Mouse (Mus musculus) megakaryocyte-erythroid progenitor cell, adult 5-6 weeks (primary cell): ENCODE measurements around the gene Apoh. TPM values are rescaled to one million over a fixed set of nuclear protein-coding genes. Genes with fewer than 3 reads are reported as not detected.

ENCODE experiments used
- ATAC-seq: replicated peaks from 2 replicates; pipeline ENCODE4 v1.8.0; 2016; ENCODE audit warnings: mild to moderate bottlenecking, inconsistent platforms; ENCODE audit not compliant: severe bottlenecking, poor library complexity, low FRiP score, low TSS enrichment
- total RNA-seq, 2 experiments: library from RNA; stranded (forward) in 1 of 2; stranded (reverse) in 1 of 2; fragments of 200-1000, 215-1000 nt in 1 of 2; fragments of >200 nt in 1 of 2; fragmentation: Nextera tagmentation in 1 of 2; gene quantifications; 2 replicates each; pipeline ENCODE4 v1.2.3; 2014 to 2017

Apoh gene
- total RNA-seq (2014; fragmentation: Nextera tagmentation) (not detected in 2 replicates), total RNA-seq (2017) (not detected in 2 replicates)

- ATAC-seq: peak; percentile 25
Observed at GRCm38 (mm10) chr11:108342781-108343768, at the start of gene Apoh. TSS of gene Apoh (plus strand) at chr11:108343354.

- peak; percentile 91 for ATAC-seq
Observed at GRCm38 (mm10) chr11:108293843-108294242, 49.3 kb upstream of the Apoh start.

- ATAC-seq: peak; percentile 56
Observed at GRCm38 (mm10) chr11:108294305-108294813, 48.8 kb upstream of the Apoh start.

- ATAC-seq: peak; percentile 74
Observed at GRCm38 (mm10) chr11:108295373-108295772, 47.8 kb upstream of the Apoh start.

- no peak for ATAC-seq
Observed at GRCm38 (mm10) chr11:108297956-108298355, 45.2 kb upstream of the Apoh start.

- no peak for ATAC-seq
Observed at GRCm38 (mm10) chr11:108299913-108300312, 43.2 kb upstream of the Apoh start.

GRCm38 (mm10) chr11:108300443-108300842 is 42.7 kb upstream of the Apoh start:
- ATAC-seq: no peak

- ATAC-seq: no peak
Observed at GRCm38 (mm10) chr11:108301036-108301435, 42.1 kb upstream of the Apoh start.

- ATAC-seq: no peak
Observed at GRCm38 (mm10) chr11:108301796-108302490, 41.2 kb upstream of the Apoh start.

GRCm38 (mm10) chr11:108303787-108304186 is 39.4 kb upstream of the Apoh start:
- no peak for ATAC-seq

- no peak for ATAC-seq
Observed at GRCm38 (mm10) chr11:108307258-108307657, 35.9 kb upstream of the Apoh start.

GRCm38 (mm10) chr11:108308253-108308652 is 34.9 kb upstream of the Apoh start:
- no peak for ATAC-seq

GRCm38 (mm10) chr11:108309791-108310190 is 33.4 kb upstream of the Apoh start:
- ATAC-seq: no peak

- no peak for ATAC-seq
Observed at GRCm38 (mm10) chr11:108311912-108312311, 31.2 kb upstream of the Apoh start.

GRCm38 (mm10) chr11:108312516-108312915 is 30.6 kb upstream of the Apoh start:
- no peak for ATAC-seq

GRCm38 (mm10) chr11:108315736-108316135 is 27.4 kb upstream of the Apoh start:
- no peak for ATAC-seq

GRCm38 (mm10) chr11:108317878-108318277 is 25.3 kb upstream of the Apoh start:
- ATAC-seq: no peak

GRCm38 (mm10) chr11:108319162-108319561 is 24.0 kb upstream of the Apoh start:
- peak; percentile 50 for ATAC-seq

- ATAC-seq: no peak
Observed at GRCm38 (mm10) chr11:108320561-108320960, 22.6 kb upstream of the Apoh start.

GRCm38 (mm10) chr11:108322156-108322555 is 21.0 kb upstream of the Apoh start:
- no peak for ATAC-seq
